Mouse (Mus musculus) adrenal gland, postnatal 14 days (tissue): ENCODE measurements around the gene Bcl2l2. TPM values are rescaled to one million over a fixed set of nuclear protein-coding genes. Genes with fewer than 3 reads are reported as not detected.
A peak's percentile ranks its signal among the peaks of the same experiment; 100 is the strongest.

Source experiments
- DNase-seq: peaks from one replicate; pipeline ENCODE4 v3.0.0; 2021; ENCODE audit warnings: mixed read lengths
- long read RNA-seq, 2 experiments: library from polyadenylated mRNA; stranded (forward); transcript quantifications; one replicate each; pipeline ENCODE4 v2.0.0; 2021
- total RNA-seq: library from RNA; stranded (reverse); gene quantifications from 2 replicates; pipeline ENCODE4 v1.2.3, GENCODE M21; 2021

The Bcl2l2 gene
- 43.5 and 51.9 TPM in 2 replicates for total RNA-seq
- long read RNA-seq, experiment 1, partial matches to known transcripts = 0 of 1 reads
- long read RNA-seq, experiment 1, other reads (novel, unspliced or antisense) = 0 of 1 reads
- long read RNA-seq, experiment 2, partial matches to known transcripts = 0 of 1 reads
- long read RNA-seq, experiment 2, other reads (novel, unspliced or antisense) = 0 of 1 reads

DNA sequence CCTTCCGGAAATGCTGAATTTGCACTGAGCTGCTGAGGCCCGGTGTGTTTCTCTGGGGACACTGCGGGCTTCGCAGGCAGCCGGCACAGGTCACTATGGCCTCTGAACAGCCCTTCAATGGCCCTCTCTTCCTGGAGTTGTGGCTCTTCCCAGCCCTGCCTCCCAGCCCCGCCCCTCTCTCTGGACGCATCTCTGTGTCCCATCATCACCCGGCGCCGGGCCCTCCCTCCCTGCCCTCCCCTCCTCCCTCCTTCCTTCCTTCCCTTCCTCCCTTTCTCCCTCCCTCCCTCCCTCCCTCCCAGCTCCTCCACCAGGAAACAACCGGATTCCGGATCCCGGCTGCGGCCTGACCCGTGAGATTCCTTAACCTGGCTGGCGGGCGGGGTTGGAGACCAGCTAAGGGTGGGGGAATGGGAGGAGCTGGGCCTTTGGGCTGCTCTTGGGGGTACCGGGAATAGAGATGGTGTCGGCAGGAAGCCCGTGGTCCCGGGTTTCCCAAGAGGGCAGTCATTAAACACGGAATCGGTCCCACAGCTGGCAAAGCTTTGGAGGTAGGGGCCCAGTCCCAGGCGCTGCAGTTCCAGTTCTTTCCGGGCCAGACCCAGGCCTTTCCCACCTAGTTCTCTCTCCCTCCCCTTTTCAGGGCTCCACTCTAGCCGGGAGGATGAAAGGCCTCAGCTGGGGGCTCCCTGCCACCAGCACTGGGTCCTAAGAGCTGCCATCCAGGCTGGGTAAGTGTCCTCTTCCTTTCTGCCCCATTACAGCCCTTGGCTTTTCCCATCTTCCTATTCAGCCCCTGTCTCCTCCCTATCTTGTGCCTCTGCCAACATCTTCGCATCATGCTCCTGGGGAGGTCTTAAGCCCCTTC lies at the start of gene Bcl2l2, which contains the start of gene Gm20521:
Gene Bcl2l2, plus strand, starts transcription at position 224 of the 868 bp plus-strand sequence.
Gene Gm20521, plus strand, starts transcription at position 288 of the 868 bp plus-strand sequence.
- DNase-seq = peak; percentile 96

DNA sequence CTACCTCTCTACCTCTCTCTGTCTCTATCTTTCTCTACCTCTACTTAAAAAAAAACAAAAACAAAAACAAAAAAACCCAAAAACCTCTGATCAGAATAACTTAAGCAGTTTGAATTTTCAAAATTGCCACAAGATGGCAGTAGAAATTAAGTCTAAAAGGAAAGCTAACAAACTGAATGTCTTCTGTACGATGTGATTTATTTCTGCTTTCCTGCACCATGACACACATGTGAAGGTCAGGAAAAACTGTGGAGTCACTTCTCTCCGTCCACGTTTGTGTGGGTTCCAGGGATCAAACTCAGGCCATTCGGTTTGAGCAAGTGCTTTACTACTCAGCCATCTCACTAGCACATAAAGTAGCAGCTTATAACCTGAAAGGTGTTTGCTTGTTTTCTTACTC lies 39.7 kb upstream of the Bcl2l2 start:
- DNase-seq = peak; percentile 60

DNA sequence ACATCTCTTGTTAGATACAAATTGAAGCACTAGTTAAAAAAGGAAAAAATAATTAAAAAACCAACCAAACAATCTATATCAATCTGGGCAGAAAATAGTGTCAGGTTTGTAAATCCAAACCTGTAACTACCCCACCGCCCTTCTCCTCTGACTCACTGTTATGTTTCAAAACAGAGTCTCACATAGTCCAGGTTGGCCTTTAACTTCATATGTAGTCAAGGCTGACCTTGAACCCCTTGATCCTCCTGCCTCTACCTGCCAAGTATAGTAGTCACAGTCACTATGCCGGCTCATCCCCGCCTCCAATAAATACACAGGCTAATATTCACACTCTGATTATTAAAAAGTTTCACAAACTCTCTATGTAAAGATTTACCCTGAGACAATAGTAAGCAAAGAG lies 27.5 kb upstream of the Bcl2l2 start:
- no peak for DNase-seq

DNA sequence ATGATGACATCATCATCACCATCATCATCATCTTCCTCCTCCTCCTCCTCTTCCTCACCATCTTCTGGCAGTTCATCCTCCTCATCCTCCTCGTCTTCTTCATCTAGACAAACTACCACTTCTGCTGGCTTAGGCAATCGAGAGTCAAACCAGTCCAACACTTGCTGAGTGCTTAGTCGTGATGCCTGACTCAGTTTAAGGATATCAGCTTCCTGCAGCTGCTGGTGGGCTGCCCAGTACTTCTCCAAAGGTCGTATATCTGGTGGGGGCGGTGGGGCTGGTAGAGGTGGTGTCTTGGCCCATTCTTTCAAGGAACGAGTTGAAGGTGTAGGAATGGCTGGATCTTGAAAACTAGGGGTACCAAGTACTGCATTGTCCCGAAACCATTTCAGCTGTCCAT lies 26.5 kb upstream of the Bcl2l2 start:
- DNase-seq = no peak

DNA sequence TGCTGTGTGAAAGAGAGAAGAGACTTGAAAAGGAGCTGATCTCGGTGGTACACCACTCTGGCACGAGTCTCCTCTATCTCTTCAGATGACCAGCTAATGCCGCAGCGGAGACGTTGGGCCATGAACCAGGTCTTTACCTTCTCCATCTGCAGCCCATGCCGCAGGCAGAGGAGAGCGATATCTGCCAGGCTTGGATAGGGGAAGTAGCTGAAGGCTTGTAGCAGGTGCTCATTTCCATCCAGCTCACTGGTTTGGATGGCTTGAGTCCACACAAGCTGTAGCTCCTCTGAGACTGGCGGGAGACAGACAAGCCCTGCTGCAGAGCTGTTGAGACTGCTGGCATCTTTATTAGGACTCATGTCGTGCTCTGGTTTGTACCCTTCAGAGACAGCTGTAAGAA lies 25.3 kb upstream of the Bcl2l2 start:
- no peak for DNase-seq

DNA sequence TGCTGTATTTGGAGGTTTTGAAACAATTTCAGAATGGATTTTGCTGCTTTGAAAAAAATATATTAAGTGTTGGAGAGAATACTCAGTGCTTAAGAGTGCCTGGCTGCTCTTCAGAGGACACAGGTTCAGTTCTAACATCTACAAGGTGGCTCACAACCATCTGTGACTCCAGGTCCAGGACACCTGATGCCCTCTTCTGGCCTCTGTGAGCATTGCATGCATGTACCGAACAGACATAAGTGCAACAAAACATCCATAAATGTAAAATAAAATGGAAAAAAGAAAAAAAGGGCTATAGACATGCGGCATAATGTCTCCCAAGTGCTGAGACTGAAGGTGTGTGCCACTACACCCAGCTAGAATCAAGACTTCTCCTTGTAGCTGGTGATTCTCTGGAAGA lies 22.7 kb upstream of the Bcl2l2 start:
- DNase-seq = peak; percentile 75

DNA sequence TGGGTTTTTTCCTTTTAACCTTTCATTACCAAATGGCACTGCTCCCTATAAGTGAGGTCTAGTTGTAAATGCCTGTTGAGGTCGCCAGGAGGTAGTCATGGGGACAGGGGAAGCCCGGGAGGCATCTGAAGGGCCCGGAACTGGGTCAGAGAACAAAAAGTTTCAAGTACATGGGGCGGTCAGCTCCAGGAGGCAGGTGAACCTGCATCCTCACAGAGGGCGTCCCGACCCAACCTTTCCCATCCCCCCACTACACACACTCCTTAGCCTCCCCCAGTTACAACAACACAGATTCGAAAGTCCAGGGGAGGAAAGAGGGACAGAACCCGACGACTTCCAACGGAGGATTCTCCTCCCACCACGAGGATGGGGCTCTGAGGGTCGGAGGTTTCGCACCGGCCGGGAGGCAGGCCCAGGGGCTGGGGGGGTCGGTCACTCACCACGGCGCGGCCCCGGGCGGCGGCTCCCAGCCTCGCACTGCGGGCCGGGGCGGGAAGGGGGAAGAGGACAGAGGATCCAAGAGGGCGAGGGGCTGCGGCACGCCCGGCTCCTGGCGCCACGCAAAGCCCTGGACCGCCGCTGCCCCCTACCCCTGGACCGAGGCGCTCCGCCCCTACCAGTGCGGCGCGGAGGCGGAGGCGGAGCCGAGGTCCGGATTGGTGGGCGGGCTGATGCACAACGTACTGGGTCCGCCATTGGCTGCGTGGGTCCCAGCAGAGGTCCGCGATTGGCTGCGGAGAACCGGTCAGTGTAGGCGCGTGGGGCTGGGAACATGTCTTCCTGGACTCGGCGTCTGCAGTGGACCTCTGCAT lies 19.5 kb upstream of the Bcl2l2 start:
- DNase-seq = peak; percentile 96

DNA sequence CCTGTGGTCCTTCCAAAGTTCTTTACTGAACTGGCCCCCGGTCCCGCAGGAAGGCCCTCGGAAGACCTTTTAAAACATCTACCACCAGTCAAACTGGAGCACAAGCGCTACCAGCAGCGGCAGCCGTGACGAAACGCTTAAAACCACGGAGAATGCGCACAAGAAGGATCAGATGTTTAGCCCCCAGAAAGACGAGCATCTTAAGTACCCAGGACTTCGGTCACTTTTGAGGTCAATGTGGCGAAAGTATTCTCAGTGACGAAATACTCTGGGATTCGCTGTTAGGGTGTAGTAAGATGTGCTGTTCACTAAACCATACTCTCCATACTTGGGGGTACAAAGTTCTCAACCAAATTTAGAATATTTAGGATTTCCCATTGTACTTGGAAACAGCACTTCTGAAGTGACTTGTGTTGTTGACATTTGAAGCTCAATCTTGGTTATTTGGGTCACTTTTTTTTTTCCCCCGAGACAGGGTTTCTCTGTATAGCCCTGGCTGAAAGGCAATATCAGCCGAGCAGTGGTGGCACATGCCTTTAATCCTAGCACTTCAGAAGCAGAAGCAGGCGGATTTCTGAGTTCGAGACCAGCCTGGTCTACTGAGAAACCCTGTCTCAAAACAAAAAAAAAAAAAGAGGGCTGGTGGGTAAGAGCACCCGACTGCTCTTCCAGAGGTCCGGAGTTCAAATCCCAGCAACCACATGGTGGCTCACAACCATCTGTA lies 18.7 kb upstream of the Bcl2l2 start:
- DNase-seq = no peak

DNA sequence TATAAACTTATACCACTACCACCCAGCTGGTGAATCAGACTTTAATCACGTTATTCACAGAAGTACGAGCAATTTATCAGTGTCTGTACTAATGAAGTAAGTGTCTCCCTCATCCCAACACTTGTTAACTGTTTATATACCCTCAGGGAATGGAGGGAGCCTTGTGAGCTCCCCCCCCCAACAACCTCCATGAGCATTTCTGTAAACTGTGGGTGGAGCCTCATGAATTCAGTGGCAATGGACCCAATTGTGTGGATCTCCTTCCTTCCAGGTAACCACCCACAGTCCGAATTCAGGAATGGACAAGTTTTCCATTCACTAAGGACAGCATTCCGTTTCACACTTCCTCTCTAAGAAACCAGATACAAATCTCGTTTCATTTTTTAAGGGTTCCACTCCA lies 17.6 kb upstream of the Bcl2l2 start:
- no peak for DNase-seq

DNA sequence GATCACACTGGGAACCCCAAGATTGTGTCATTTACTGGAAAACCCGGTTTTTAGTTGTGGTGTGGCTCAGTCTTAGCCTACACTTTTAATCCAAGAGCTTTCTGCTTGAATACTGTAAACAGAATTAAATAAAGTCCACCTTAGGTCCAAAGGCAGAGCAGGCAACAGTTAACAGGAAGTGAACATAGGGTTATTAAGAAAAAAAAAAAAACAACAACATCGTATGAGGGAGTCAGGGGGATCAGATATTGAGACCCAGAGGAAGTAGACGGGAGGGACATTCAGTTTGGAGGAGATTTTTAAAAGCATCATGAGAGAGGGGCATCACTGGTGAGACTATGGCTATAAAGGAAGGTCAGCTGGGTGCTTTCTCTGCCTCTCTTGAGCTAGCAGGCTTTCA lies 16.9 kb upstream of the Bcl2l2 start:
- DNase-seq = no peak

DNA sequence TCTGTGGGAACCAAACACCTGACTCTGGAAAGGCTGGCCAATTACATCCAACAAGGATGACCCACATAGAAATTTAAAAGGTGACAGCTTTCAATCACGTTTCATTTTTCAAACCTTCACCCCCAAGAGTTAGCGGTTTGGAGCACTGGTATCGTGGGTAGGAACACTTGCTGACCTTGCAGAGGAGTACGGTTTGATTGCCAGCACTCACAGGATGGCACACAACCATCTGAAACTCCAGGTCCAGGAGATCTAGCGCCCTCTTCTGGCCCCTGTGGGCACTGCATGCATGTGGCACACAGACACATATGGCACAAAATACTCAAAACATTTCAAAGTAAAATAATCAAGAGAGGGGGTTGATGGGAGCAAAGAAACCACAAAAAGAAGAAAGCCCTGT lies 16.2 kb upstream of the Bcl2l2 start:
- DNase-seq = peak; percentile 52

DNA sequence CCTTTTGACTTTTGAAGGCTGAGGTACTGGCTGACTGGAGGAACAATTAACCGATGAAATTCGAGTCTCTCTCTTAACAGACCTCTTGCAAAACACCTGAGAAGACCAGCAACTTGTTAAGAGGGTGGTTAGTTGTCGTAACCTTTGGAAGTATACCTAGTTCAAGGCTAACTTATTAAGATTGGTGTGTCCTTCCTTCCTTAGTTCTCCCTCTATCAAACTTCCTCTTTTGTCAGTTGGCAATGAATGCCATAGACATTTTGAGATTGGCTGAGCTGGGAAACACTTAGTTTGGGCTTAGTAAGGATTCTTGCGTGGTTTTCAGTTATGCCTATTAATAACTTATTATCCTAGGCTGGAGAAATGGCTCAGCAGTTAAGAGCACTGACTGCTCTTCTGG lies 15.2 kb upstream of the Bcl2l2 start:
- no peak for DNase-seq

DNA sequence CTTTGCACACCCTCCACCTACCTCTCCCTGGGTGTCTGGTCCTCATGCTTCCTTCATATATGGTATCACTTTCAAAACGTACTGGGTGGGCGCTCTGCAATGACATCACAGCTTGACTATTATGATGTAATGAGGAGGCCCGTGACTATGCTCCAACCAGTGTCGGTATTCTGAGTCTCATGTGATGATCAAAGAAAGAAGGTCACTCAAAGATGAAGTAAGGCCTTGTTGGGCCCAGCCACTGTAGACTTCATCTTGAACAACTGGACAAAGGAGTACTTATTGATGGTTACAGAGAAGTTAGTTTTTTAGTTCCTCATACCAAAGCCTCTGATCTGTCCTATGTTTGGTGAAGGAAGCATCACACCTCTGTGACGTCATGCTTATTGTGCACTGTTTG lies 12.3 kb upstream of the Bcl2l2 start, which contains the start of gene Homez:
Gene Homez, minus strand, starts transcription at position 101 of the 400 bp plus-strand sequence.
- DNase-seq = no peak

DNA sequence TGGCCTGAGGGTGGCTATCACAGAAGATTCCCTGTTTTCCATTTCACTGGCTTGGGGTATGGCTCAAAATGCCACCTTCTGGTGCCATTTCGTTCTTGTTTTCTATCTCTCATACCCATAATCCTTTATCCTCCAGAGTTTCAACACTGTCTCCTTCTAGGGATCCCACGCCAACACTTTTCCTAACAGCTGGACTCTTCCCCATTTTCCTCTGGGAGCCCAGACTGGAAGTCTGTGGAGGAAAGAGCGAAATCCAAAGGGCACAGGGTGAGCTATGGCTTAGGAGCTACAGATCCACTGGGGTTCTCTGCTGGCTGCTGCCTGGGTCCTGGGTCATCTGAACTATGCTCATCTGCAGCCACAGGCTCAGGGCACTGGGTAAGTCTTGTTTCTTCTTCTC lies 9.0 kb upstream of the Bcl2l2 start:
- DNase-seq = no peak

DNA sequence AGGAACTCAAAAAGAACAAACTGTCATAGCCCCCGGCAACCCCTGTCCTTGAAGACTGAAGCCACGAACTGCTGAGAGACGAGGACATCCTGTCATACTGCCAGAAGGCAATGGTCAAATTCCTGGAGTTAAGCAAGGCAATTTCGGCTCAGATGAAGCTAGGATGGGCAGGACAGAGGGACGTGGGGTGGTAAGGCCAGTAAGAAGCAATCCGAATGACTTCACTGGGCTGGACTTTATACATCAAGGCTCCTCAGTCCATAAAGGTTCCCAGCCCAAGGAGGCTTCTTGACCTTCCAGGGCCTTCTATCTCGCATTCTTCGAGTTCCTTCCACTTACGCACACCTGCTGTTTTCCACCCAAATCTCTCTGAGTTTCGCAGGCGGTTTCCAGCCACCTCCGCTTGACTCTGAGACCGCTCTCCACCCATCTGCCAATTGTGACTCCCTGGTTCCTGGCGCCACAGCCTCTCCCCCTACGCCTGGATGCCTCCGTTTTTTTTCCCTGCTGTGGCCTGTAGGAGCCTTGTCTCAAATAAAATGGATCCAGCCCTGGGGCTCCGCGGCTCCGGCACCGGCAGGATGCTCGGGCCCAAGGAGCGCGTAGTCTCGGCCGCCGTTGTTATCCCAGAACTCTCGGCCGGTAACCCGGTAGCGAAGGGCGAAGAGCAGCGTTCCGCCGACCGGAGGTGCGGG lies 7.2 kb upstream of the Bcl2l2 start:
- peak; percentile 41 for DNase-seq

DNA sequence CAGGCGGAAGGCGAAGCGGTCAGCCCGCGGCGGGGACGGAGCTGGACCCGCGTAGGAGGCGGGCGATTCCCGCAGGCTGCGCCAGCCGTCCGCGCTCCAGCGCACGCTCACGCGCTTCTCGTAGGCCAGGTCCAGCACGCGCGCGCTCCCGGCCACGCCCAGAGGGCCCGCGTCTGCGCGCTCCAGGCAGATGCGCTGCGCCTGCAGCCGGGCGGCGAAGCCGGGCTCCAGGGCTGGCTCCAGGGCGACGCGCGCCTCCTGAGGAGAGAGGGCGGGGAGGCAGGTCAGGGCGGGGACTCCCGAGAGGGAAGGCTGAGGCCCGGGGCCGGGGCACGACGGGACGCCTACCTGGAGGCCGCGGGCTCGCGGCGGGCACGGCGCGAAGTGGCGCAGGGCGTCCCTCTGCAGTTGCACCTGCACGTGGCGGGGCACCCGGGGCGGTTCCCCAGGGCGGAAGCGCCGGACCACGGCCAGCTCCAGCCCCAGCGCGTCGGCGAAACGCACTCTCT lies 6.6 kb upstream of the Bcl2l2 start:
- peak; percentile 96 for DNase-seq

DNA sequence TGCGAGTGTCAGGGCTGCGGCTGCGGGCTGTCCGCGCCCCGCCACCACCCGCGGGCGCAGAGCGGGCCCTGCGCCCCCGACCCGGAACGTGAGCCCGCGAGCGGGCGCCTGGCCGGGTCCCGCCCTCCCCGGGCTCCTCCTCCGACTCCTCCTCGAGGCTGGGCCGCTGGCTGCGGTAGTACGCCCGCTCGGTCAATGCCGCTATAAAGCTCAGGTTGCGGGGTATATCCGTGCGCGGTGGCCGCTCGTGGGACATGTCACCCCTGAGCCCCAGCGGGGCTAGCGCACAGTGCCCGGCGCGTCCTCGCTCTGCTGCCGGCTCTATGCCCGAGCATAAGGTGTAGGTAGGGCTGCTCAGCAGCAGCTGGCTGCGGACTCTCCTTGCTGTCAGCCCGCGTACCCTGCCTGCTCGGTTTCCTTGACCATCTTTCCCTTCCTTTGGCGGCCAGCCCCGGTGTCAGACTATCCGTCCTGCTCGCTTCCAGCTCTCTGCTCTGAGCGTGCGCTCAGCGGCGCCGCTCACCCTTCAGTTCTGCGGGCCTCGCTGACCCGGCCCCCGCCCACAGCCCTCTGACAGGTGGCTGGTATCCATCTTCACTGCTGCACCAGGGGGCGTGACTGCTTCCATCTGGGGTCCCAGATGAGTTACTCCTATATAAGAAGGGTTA lies 6.0 kb upstream of the Bcl2l2 start, which contains the start of gene Ppp1r3e:
Gene Ppp1r3e, minus strand, starts transcription at position 503 of the 668 bp plus-strand sequence.
- DNase-seq = peak; percentile 86

DNA sequence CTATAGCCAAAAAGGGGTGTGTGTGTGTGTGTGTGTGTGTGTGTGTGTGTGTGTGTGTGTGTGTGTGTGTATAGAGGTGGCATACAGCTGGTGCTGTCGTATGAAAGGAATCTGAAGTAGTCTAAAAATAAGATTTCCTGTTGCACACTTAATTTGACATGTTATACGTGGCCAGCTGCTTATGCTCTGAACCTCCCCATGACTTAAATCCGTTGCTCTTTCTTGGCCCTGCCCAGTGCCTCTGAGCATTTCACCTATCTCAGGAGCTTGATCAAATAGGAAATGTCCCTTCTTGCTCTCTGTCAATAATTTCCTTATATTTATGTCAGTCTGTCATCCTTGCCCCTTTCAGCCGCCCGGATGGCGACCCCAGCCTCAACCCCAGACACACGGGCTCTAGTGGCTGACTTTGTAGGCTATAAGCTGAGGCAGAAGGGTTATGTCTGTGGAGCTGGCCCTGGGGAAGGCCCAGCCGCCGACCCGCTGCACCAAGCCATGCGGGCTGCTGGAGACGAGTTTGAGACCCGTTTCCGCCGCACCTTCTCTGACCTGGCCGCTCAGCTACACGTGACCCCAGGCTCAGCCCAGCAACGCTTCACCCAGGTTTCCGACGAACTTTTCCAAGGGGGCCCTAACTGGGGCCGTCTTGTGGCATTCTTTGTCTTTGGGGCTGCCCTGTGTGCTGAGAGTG lies 990 bp downstream of the Bcl2l2 start:
- DNase-seq = no peak

DNA sequence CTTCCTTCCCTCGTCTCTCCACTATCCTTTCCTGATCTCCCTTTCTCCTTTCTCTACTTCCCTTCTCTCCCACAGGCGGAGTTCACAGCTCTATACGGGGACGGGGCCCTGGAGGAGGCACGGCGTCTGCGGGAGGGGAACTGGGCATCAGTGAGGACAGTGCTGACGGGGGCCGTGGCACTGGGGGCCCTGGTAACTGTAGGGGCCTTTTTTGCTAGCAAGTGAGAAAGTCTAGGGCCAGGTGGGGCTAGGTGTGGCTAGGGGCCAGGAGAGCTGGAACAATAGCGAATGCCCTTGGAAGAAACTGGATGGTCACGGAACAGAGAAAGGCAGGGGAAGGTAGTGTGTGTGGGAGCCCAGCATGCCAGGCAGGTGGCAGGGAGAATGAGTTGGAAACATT lies 2.1 kb downstream of the Bcl2l2 start:
- no peak for DNase-seq

DNA sequence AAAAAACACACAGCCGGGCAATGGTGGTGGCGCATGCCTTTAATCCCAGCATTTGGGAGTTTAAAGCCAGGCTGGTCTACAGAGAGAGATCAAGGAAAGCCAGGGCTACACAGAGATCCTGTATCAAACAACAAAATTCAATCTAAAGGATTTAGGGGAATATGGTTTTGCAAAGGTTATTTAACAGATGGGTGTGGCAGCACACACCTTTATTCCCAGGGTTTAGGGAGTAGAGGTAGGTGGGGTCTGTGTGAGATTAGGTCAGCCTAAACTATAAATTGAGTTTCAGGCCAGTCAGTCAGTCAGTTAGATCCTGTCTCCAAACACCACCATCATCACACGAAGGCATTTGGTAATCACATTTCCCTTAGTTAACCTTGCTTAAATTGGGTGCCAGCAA lies 9.0 kb downstream of the Bcl2l2 start, which contains the start of gene Pabpn1:
Gene Pabpn1, plus strand, starts transcription at position 301 of the 400 bp plus-strand sequence.
- no peak for DNase-seq
